Mouse (Mus musculus): ENCODE results near the gene Miga1.

Gene Miga1

DNA sequence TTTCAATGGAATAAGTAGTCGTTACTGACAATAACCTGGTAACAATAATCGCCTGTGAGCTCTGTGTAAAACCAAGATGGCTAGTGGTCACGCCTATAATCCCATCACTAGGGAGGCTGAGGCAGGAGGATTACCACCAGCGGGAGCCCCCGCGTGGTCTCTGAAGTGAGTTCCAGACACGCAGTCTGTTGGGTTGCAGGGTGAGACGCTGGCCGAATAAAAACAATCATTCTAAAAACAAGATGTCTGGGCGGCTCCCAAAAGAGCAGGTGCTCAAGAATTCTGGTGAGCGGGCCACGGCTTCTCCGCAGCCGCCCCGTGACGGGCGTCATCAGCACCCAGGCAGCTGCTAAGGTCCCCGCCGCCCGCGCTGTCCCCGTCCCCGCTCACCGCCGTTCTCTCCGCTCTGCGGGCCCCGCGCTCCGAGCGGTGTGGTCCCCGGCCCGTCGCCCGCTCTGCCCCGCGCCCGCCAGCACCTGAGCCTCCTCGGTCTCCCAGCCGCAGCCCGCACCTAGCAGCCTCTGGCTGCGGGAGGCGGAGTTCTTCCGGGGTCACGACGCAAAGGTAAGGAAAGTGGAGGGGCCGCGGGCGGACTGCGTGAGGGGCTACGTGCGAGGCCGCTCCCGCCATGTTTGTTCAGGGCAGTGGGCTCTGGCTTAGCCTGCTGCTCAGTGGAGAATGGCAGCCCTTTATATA lies at the start of gene Miga1:
Gene Miga1 (minus strand): TSS at position 546 of the 696 bp plus-strand sequence.
- DNase-seq (ENCODE audit: low read depth, low spot score) = peak; percentile 28

DNA sequence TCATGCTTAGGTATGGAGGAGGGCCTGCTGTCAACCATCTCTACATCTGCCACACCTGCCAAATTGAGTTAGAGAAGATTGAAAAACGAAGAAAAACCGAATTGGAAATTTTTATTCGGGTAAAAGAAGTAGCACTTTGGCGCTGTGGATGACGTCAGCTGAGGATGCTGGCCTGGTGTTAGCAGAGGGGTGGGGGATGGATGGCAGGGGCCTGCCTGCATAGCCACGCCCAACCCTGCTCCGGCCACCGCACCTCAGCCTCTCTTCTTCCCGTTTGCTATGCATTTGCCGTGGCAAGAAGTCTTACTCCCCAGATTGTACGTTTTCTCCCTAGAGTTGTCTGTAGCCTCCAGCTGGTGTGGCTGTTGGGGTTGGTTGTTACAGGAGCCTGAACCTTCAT lies 43.9 kb upstream of the Miga1 start:
- DNase-seq (ENCODE audit: low read depth, low spot score) = no peak

DNA sequence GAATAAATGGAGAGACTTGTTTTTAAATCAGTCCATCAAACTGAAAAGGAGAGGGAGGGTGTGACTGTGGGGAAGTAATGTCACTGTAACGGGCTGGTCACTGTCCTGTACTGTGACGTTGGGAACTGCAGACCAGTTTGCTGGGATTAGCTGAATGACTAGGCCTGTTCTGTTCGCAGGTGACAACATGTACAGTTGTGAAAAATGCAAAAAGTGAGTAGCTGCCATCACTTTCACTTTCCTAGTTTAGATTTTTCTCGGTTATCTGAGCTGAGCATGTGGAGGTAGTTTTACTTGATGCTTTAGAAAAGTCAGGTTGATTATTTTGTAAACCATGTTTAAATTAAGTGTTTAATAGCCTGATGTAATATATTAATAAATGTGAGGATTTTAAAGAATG lies 35.9 kb upstream of the Miga1 start:
- DNase-seq (ENCODE audit: low read depth, low spot score) = no peak

DNA sequence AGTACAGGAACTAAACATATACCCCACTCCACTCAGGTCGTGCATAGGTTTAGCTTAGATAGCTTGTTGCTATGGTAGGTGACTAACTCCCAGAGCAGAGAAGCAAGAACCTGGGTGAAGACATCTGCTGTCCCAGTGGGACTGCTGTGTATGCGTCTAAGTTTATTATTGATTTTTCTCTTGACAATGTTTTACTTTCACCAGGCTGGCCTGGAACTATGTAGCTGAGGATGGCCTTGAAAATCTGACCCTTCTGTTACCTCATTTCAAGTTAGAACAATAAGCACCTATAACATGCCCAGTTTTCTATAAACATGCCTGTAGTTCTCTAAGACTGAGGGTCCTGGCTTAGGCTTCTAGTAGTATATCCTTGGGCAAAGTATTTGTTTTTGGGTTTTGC lies 24.0 kb upstream of the Miga1 start:
- no peak for DNase-seq (ENCODE audit: low read depth, low spot score)

DNA sequence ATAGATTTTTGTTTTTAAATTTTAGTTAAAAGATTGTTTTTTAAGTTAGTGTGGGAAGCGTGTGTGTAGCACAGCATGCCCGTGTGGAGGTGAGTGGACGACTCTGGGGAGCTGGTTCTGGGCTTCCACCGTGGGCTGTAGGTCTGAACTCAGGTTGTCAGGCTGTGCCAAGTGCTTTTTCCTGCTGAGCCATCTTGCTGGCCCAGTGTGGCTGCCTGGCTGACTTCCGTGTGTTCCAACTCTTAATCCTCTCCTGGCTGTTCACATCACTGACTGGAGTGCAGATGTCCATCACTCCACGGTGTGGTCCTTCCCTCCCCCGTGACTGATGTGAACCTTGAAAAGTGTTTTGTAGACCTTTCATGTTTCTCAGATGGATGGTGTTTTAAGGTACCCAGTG lies 18.9 kb upstream of the Miga1 start:
- DNase-seq (ENCODE audit: low read depth, low spot score) = peak; percentile 50

- DNase-seq (ENCODE audit: low read depth, low spot score) = no peak
Measured at GRCm38 (mm10) chr3:152356751-152357150, 16.5 kb upstream of the Miga1 start.

DNA sequence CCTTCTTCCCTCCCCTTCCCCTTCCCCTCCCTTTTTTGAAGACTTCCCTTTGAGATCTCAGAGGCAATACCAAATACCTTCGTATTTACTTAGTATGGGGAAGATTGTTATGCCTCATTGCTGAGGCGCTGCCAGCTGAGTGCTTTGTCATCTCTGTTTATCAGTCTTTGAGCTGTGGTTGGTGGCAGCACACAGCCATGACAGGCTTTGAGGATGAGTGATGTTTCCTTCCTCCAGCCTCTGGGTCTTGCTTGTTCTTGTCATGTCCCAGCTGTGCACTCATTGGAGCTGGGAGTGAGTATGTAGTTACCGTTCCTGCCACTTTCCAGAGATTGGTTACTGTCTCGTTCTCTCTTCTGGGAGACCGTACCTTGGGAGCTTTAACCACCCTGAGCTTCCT lies 15.2 kb upstream of the Miga1 start:
- DNase-seq (ENCODE audit: low read depth, low spot score) = no peak

- no peak for DNase-seq (ENCODE audit: low read depth, low spot score)
Measured at GRCm38 (mm10) chr3:152353434-152354177, 13.4 kb upstream of the Miga1 start.

DNA sequence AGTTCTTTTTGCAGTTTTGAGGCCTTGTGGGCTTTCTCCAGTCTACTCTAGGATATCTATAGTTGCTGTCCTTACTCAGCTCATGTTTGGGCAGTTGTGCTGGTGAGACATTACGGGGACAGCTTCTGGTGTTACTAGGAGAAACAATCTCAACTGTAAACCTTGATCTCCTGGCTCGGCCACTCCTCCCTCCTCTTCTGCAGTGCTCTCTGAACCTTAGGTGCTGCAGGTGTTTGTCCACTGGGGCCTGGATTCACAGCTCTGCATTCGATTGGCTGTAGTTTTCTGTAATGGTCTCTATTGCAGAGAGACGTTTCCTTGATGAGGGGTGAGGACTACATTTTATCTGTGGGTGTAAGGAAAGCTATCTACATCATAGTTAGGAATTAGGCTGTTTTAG lies 12.1 kb upstream of the Miga1 start:
- no peak for DNase-seq (ENCODE audit: low read depth, low spot score)

DNA sequence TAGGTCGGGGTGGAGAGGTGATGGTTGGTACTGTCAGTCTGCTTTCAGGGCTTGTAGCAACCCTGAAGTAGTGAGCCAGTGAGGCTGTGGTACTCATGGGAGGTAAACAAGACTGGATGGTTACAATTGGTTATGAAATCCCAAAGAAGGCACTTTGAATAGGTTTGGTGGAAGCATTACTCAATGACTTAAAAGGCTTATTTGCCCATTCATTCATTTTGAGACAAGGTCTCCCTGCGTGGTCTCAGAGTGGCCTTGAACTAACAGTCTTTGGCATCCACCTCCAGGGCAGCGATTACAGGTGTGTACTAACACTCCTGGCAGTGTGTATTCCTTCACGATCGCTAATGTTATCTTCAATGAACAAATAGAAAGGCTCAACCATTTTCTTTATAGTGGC lies 10.8 kb upstream of the Miga1 start:
- no peak for DNase-seq (ENCODE audit: low read depth, low spot score)

- no peak for DNase-seq (ENCODE audit: low read depth, low spot score)
Measured at GRCm38 (mm10) chr3:152350431-152350830, 10.2 kb upstream of the Miga1 start.

GRCm38 (mm10) chr3:152348011-152348830 lies 8.0 kb upstream of the Miga1 start:
- no peak for DNase-seq (ENCODE audit: low read depth, low spot score)

- DNase-seq (ENCODE audit: low read depth, low spot score) = no peak
Measured at GRCm38 (mm10) chr3:152347227-152347626, 7.0 kb upstream of the Miga1 start.

- DNase-seq (ENCODE audit: low read depth, low spot score) = peak; percentile 36
Measured at GRCm38 (mm10) chr3:152346633-152347141, 6.5 kb upstream of the Miga1 start.

DNA sequence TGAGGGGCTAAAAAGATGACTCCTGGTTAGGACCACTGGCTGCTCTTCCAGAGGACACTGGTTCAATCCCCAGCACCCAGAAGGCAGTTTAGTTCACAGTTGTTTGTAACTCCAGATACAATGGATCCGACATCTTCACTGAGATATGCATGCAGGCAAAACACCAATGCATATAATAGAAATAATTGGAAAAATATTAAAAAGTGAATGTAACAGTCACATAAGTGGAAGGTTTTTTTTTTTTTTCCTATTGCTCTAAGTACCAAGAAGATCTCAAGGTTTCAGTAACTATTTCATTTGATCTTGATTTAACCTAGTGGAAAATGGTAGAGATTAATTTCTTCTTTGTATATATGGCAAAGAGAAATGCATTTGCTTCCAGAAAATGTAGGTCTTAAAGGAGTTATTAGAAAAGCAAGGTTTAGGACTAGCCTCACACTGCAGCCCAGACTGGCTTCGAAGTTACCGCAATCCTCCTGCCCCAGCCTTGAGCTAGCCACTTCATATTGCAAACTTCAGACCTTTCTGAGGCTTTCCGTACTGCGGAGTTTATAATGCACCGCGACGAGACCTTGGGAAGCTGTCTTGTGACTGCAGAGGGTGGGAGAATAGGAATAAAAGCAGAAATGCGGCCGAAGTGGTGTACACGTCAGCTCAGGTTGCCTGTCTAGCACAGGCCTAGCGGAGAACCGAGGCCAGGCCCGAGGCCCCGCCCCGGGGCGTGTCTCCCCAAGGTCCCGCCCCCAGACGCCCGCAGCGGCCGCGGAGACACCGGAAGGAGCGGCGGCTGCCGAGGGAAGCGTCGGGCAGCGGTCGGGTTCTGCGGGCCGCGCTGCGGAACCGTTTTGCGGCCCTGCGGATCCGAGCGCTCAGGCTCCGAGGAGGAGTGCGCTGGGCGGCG lies 5.8 kb upstream of the Miga1 start, which contains the start of gene Usp33:
Gene Usp33 (plus strand): TSS at position 747 of the 901 bp plus-strand sequence.
- DNase-seq (ENCODE audit: low read depth, low spot score) = peak; percentile 85

GRCm38 (mm10) chr3:152342961-152343517 lies 2.8 kb upstream of the Miga1 start:
- no peak for DNase-seq (ENCODE audit: low read depth, low spot score)

- DNase-seq (ENCODE audit: low read depth, low spot score) = no peak
Measured at GRCm38 (mm10) chr3:152336085-152336484, 4.1 kb downstream of the Miga1 start.

DNA sequence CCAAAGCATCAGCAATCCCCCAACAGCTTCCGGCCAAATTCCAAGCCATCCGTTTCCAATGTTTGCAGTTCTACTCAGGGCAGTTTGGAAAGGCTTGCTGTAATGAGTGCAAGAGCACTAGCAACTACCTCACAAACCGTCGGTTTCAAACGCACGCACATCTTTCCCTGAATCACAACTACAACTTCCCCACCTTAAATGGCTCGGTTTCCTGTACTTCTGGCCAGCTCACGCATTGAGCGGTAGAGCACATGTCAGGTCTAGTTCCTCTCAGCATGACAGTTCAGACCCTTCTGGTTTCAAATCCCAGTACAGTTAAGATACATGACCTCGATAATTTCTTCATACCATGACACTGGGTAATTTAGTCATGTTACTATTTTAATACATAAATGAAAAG lies 6.6 kb downstream of the Miga1 start:
- DNase-seq (ENCODE audit: low read depth, low spot score) = no peak

DNA sequence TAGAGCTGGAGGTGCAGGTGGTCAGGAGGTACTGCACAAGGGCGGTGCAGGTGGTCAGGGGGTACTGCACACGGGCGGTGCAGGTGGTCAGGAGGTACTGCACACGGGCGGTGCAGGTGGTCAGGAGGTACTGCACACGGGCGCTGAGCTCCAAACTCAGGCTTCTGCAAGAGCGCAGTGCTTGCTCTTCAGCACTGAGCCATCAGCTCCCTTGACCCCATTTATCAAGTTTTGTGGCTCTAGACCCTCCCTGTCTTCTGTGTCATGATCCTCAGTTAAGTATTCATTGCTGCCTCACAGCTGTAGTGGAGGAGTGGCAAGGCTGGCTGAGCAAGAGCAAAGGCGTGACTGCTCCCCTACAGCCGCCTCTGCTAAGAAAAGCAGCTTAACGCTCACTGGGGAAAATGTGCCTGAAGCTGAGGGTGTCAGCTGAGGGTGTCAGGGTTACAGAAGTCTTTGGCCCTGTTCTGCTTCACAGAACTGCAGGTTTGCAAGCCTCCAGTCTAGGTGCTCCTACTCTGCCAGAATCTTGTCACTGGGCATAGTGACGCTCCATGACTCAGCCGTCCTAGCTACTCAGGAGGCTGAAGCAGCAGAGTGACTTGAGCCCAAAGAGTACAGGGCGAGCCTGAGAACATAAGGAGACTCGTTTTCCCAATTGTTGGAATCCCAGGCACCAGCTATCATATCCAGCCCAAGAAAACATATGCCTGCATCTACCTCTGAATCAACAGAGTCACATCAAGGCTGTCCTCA lies 7.5 kb downstream of the Miga1 start:
- no peak for DNase-seq (ENCODE audit: low read depth, low spot score)

DNA sequence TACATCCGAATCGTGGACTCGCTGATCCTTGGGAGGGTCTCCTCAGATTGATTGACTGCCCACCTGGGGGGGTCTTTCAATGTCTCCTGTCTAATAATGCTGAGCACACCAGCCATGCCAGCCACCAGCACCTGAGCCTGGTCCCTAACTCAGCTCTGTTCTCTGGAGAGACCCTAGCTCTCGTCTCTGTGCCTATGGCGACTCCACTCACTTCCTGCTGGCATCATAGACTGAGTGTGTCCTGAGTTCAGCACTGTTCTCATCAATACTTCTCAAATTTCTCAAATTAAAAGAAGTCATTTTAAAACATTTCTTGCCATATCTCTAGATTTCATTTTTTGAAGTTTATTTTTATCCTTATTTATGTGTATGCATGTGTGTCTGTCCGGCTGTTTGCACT lies 8.1 kb downstream of the Miga1 start:
- DNase-seq (ENCODE audit: low read depth, low spot score) = no peak
